Mouse (Mus musculus) layer of hippocampus, adult 2 months (tissue): ENCODE measurements around the gene Zbtb20. TPM values are rescaled to one million over a fixed set of nuclear protein-coding genes. Genes with fewer than 3 reads are reported as not detected.
A peak's percentile ranks its signal among the peaks of the same experiment; 100 is the strongest.

Source experiments
- DNase-seq, 2 experiments: peaks; one replicate each; pipeline ENCODE4 v3.0.0; 2022; ENCODE audit warnings: low spot score in 2 of 2
- H3K27ac ChIP-seq: fragments of 200-600 bp; 2 replicates; pipeline ENCODE4 v1.8.1; 2022
- H3K4me3 ChIP-seq: fragments of 200-600 bp; 2 replicates; pipeline ENCODE4 v1.8.1; 2022; ENCODE audit warnings: mild to moderate bottlenecking
- CTCF ChIP-seq: fragments of 200-600 bp; conservative IDR thresholded peaks from 2 replicates; pipeline ENCODE4 v1.8.1; 2022; ENCODE audit warnings: antibody characterized with exemption, mild to moderate bottlenecking, moderate library complexity
- total RNA-seq, 2 experiments: library from RNA; stranded (reverse); gene quantifications; 2 replicates each; pipeline ENCODE4 v1.2.3; 2021

Zbtb20 gene
- total RNA-seq, 2 experiments from 2014 or later = 335 to 353 TPM

GRCm38 (mm10) chr16:43545261-43545660, 669.6 kb downstream of the Zbtb20 start:
- Histone ChIP-seq H3K4me3 (no peak overlapping the region), H3K27ac (peak overlapping the region; percentile 88)
- TF ChIP-seq CTCF = no peak
- no peak for DNase-seq

DNA sequence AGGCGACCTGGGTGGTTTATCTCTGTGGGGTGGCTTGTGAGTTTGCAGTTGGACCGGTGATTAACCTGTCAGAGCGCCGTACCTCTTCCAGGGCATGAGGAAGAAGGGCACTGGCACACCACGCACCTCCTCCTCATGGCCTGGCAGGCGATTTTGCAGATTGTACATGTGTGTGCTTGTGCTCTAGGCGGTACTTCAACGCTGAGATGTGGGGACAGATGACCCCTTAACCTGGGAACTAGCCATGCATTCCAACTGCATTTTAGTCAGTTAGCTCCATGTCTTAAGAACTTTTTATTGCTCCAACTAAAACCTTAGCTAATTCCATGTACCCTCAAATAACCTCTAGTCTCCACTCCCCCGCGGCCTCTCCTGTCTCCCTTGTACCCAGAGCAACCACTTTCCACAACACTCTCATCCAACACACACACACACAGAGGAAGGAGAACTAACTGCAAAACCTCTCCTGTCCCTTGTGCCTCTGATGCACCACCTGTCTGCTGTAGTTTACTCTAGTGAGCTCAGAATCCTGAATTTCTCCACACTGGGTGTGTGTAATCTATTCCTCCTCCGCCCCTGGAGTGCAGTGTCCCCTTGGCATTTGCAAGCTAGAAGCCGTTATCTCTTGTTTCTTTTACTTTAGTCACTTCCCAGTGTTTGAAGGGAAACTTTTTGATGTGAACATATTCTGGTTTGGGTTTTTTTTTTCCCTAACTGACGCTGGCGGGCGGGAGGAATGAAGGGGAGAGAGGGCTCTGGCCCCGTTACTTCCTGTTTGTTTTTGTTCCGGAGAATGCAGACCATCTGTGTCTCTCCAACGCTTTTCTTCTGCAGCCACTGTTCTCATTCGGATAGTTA, 671.9 kb downstream of the Zbtb20 start:
- DNase-seq = peak in 1 of 2 experiments; percentile 29
- no peak for TF ChIP-seq CTCF
- H3K4me3 ChIP-seq = no peak overlapping the region; the same call in 1 of the 2 replicates
- peak overlapping the region; percentile 88 for H3K27ac ChIP-seq

GRCm38 (mm10) chr16:43548774-43549173, 673.1 kb downstream of the Zbtb20 start:
- no peak for DNase-seq
- Histone ChIP-seq H3K27ac (peak overlapping the region; percentile 88), H3K4me3 (no peak overlapping the region)
- TF ChIP-seq CTCF = no peak

DNA sequence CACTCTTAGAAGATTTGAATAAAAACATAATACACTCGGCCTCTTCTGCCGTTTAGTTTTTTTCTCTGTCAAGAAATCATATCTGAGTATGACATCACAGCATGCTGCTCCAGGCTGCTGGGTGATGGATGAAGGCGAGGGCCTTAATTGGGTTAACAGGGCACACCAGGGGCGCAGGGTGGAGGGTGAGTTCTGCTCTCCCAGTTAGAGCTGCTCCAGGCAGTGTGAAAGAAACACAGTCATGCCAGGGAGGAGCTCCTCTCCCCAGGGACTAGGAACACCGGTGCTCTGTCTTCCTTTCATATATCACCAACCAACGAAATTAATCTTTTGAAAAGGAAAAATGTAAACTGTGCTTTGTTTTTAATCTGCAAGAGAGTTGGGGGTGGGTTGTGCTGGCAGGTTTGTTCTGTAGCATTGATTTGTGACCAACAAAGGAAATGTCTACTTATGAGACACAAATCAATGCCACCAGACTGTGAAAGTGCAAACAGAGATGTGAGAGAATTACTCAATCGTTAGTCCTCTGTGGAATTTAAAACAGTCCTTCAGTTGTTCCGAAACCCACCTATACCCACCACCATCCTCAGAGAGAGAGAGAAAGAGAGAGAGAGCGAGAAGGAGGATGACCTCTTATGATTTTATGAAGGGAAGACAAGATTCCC, 673.9 kb downstream of the Zbtb20 start:
- Histone ChIP-seq H3K4me3 (no peak overlapping the region), H3K27ac (peak overlapping the region; percentile 88)
- DNase-seq = no peak
- no peak for TF ChIP-seq CTCF

DNA sequence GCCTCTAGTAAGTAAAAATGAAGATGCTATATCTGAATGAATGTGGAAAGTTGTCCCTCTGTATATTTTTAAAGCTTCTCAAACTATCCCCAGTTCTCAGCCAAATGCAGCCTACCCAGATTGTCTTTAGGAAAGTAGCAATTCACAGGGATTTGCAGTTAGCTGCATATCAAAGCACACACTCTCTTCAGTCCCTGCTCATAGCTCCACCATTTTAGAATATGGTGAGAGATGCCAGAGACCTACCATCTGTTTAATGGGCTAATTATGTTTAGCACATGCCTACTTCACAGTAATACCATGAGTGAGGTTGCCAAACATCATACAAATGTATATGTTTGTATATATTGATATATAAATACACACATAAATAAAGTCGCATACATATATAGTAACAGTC, 676.8 kb downstream of the Zbtb20 start:
- Histone ChIP-seq H3K27ac (peak overlapping the region; percentile 88), H3K4me3 (no peak overlapping the region)
- no peak for DNase-seq
- TF ChIP-seq CTCF = no peak

GRCm38 (mm10) chr16:43557385-43557784, 681.7 kb downstream of the Zbtb20 start:
- no peak for TF ChIP-seq CTCF
- H3K27ac ChIP-seq = peak overlapping the region; percentile 92
- peak overlapping the region; percentile 16; the same call in 1 of the 2 replicates for H3K4me3 ChIP-seq
- DNase-seq = no peak

GRCm38 (mm10) chr16:43561330-43561729, 685.6 kb downstream of the Zbtb20 start:
- Histone ChIP-seq H3K4me3 (no peak overlapping the region), H3K27ac (peak overlapping the region; percentile 69)
- TF ChIP-seq CTCF = no peak
- no peak for DNase-seq

DNA sequence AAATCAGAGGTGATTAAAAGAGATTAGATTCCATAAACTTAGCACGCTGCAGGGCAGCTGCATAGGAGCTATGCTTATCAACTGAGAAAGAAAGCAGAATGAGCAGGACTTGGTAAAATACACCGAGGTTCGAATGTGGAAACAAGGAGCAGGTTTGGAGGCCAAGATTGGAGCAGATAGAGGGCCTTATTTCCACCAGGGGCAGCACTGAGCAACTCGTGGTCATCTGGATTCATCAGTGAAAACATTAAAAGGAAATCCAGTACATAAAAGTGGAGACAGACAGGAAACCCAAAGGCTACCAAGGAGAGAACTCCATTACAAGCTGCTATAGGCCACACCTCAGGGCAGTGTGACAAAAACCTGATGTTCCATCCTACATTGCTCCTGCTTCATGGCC, 686.3 kb downstream of the Zbtb20 start:
- Histone ChIP-seq H3K27ac (0 out of 2 replicates have a peak overlapping the region, but pooled peaks have one; percentile 69), H3K4me3 (no peak overlapping the region)
- peak; percentile 73 for TF ChIP-seq CTCF
- no peak for DNase-seq

DNA sequence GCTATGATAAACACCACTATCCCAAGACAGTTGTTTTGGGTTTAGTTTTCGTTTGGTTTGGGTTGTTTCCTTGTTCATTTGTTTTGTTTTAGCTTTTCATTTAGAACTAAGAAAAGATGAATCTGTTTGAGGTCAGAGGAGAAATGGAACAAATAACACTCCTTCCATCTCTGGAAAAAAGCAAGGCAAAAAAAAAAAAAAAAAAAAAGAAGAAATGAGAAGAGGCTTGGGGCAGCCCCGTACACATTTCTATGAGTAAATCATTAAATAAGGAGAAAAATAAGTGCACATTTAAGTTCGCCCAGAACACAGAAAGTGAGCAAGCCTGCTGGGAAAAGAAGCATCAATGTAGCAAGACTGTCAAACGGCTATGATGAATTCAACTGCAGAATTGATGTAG, 690.2 kb downstream of the Zbtb20 start:
- Histone ChIP-seq H3K4me3 (no peak overlapping the region), H3K27ac (peak overlapping the region; percentile 75)
- TF ChIP-seq CTCF = no peak
- no peak for DNase-seq

DNA sequence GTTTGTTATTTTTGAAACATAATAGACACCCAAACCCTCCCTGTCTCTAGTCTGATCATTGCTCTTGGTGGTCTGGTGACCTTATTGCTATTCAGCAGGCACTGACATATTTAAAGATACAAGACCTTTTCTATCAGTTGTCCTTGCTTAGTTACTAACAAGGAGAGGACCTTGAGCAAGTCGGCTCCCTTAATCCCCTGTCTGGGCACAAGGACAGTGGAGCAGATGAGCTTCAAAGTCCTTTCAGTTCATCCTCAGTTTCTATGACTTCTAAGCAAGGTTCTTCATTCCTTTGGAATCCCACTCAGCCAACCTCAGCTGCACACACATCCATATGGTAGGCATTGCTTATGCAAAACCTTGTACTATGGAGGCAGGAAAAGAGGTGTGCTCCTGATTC, 690.8 kb downstream of the Zbtb20 start:
- TF ChIP-seq CTCF = no peak
- H3K4me3 ChIP-seq = no peak overlapping the region
- DNase-seq = no peak

GRCm38 (mm10) chr16:43571376-43572081, 695.8 kb downstream of the Zbtb20 start:
- no peak for TF ChIP-seq CTCF
- DNase-seq = no peak
- Histone ChIP-seq H3K27ac (peak overlapping the region; percentile 92), H3K4me3 (no peak overlapping the region)

More for the DNA sequence above, 690.8 kb downstream of the Zbtb20 start:
- H3K27ac ChIP-seq = peak overlapping the region; percentile 75

DNA sequence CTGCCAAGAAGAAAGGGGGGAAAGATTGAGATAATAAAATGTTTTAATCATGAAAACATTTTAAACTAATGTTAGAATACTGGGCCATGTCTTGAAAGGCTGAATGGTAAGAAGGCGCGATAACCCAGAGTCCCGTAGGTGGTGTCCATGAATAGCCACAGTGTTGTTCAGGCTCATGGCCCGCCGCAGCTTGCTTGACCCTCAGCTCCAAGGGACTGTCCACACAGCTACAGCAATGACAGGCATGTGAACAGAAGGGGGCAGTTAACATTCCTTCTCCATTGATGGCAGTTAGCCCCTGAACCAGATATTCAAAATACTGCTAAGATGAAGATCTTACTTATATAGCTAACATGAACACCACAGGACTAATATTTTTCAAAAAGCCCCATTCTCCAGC, 696.5 kb downstream of the Zbtb20 start:
- TF ChIP-seq CTCF = peak; percentile 24; the same call in 1 of the 2 replicates
- H3K27ac ChIP-seq = peak overlapping the region; percentile 92
- H3K4me3 ChIP-seq = no peak overlapping the region
- DNase-seq = no peak

GRCm38 (mm10) chr16:43572766-43573165, 697.1 kb downstream of the Zbtb20 start:
- no peak for TF ChIP-seq CTCF
- no peak for DNase-seq
- Histone ChIP-seq H3K4me3 (no peak overlapping the region), H3K27ac (peak overlapping the region; percentile 92)
